Mouse (Mus musculus) neural tube, embryonic 14.5 days (tissue): ENCODE results near the gene Galnt15. TPM values are rescaled to one million over a fixed set of nuclear protein-coding genes. Genes with fewer than 3 reads are reported as not detected.

Experiments
- ATAC-seq: fragments of 200-750 bp; cut with Nextera tagmentation; 2 replicates; pipeline ENCODE4 v1.8.0; 2017; ENCODE audit warnings: low read depth, mild to moderate bottlenecking, moderate TSS enrichment, moderate library complexity
- H3K27ac ChIP-seq: fragments of 300-500 bp; sonication (generic); 2 replicates; pipeline ENCODE4 v1.5.1; 2014; ENCODE audit warnings: low read depth, mild to moderate bottlenecking, control low read depth, low read length, moderate library complexity, mixed read lengths
- H3K27me3 ChIP-seq: fragments of 300-500 bp; sonication (generic); 2 replicates; pipeline ENCODE4 v1.6.1; 2014; ENCODE audit warnings: low read length; ENCODE audit not compliant: control insufficient read depth, insufficient read depth
- H3K36me3 ChIP-seq: fragments of 300-500 bp; sonication (generic); 2 replicates; pipeline ENCODE4 v1.6.1; 2014; ENCODE audit warnings: low read length, mixed read lengths; ENCODE audit not compliant: control insufficient read depth, insufficient read depth
- H3K4me1 ChIP-seq: fragments of 300-500 bp; sonication (generic); 2 replicates; pipeline ENCODE4 v1.6.1; 2014; ENCODE audit warnings: low read length; ENCODE audit not compliant: control insufficient read depth, insufficient read depth
- H3K4me2 ChIP-seq: fragments of 300-500 bp; sonication (generic); 2 replicates; pipeline ENCODE4 v1.6.1; 2014; ENCODE audit warnings: mild to moderate bottlenecking, low read depth, low read length, control low read depth
- H3K4me3 ChIP-seq: fragments of 300-500 bp; sonication (generic); 2 replicates; pipeline ENCODE4 v1.5.1; 2014; ENCODE audit warnings: low read depth, low read length, control low read depth, mixed read lengths
- H3K9ac ChIP-seq: fragments of 300-500 bp; sonication (generic); replicated peaks from 2 replicates; pipeline ENCODE4 v1.6.1; 2014; ENCODE audit warnings: low read depth, mild to moderate bottlenecking, control low read depth, low read length, mixed read lengths
- H3K9me3 ChIP-seq: fragments of 300-500 bp; sonication (generic); 2 replicates; pipeline ENCODE4 v1.6.1; 2016; ENCODE audit warnings: low read length; ENCODE audit not compliant: control insufficient read depth
- WGBS: fragments of 180-500 bp; shearing (Covaris S2); extraction: QIAGEN DNeasy Blood & Tissue Kit; methylation state at CpG from one replicate; pipeline ENCODE4 v1.1.7; 2014; 5-methylcytosine and 5-hydroxymethylcytosine counted together
- polyA plus RNA-seq: library from polyadenylated mRNA; unstranded; fragments of >200 nt; fragmentation: Nextera tagmentation; extraction: Ambion mirVana; gene quantifications from 2 replicates; pipeline ENCODE4 v1.2.1, GENCODE M21; 2014

Galnt15 gene
- polyA plus RNA-seq, 1 experiment from 2014 or later, result 0.29 TPM

- H3K4me2 ChIP-seq, result no peak overlapping the region
- H3K36me3 ChIP-seq, result 0 out of 2 replicates have a peak, but pooled peaks cover 5% of the 10 kb centered on the region
- H3K9me3 ChIP-seq, result no peaks in the 10 kb centered on the region
- H3K27me3 ChIP-seq, result no peaks in the 10 kb centered on the region
- ATAC-seq, result no peak
- no peak overlapping the region for H3K4me3 ChIP-seq
- WGBS, result 66% methylated on average over 7 of the region's 7 CpGs
- no peaks in the 10 kb centered on the region for H3K4me1 ChIP-seq
- H3K9ac ChIP-seq, result no peak overlapping the region
- H3K27ac ChIP-seq, result no peak overlapping the region
Measured at GRCm38 (mm10) chr14:32105663-32106062, 76.9 kb downstream of the Galnt15 start.

DNA sequence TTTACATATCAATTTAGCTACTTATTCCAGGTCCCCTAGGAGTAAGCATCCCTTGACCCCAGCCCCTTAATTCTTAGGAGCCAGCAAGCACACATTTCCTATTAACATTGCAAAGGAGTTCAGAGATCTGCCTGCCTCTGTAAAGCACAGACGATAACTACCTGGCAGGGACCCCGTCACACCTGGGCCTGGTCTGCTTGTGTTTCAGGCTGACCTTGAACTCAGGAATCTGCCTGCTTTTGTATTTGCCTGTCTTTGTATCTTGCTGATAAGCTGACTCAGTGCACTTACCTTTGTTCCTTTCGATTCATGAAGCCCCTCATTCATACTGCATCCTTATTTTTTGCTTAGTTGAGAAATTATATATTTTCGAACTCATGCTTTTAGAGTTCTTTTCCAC is 78.1 kb downstream of the Galnt15 start:
- no peak for ATAC-seq
- H3K4me2 ChIP-seq, result no peak overlapping the region
- H3K4me3 ChIP-seq, result no peak overlapping the region
- WGBS, result 92% methylated on average over 4 of the region's 4 CpGs
- H3K9ac ChIP-seq, result no peak overlapping the region
- H3K27me3 ChIP-seq, result no peaks in the 10 kb centered on the region
- H3K9me3 ChIP-seq, result no peaks in the 10 kb centered on the region
- 0 out of 2 replicates have a peak, but pooled peaks cover 5% of the 10 kb centered on the region for H3K36me3 ChIP-seq
- H3K4me1 ChIP-seq, result no peaks in the 10 kb centered on the region
- H3K27ac ChIP-seq, result no peak overlapping the region

Other genes starting within 250 kb of the Galnt15 start
- 18.3 and 19.0 TPM in 2 replicates for gene Ankrd28, start 198.3 kb upstream of the Galnt15 start, polyA plus RNA-seq
- gene Oxnad1, start 56.4 kb downstream of the Galnt15 start, polyA plus RNA-seq, result 13.8 and 18.6 TPM in 2 replicates
- 74.7 and 76.2 TPM in 2 replicates for gene Dph3, start 56.7 kb downstream of the Galnt15 start, polyA plus RNA-seq
- not detected in 2 replicates for gene Msmb, start 113.0 kb downstream of the Galnt15 start, polyA plus RNA-seq
- gene Ncoa4, start 130.9 kb downstream of the Galnt15 start, polyA plus RNA-seq, result 117 and 132 TPM in 2 replicates
- 241 and 250 TPM in 2 replicates for gene Timm23, start 172.9 kb downstream of the Galnt15 start, polyA plus RNA-seq
- gene Parg, start 173.0 kb downstream of the Galnt15 start, polyA plus RNA-seq, result 36.9 and 46.5 TPM in 2 replicates